Mouse (Mus musculus) mature B cell (primary cell): ENCODE data around the gene E2f1.

Source experiments
- in situ Hi-C: fragments of 300-500 bp; cut with MboI; formaldehyde crosslinking; loops from 2 replicates; pipeline ENCODE4 v1.14.3; 2019

E2f1 gene

GRCm38 (mm10) chr2:154569836-154570286 is at the start of gene E2f1:
Gene E2f1, minus strand, starts transcription at chr2:154569892.
- in situ Hi-C loops, result no loop called here

- in situ Hi-C loops, result no loop called here
Observed at GRCm38 (mm10) chr2:154617061-154617460, 47.4 kb upstream of the E2f1 start.

GRCm38 (mm10) chr2:154615674-154616073 is 46.0 kb upstream of the E2f1 start:
- in situ Hi-C loops, result no loop called here

- in situ Hi-C loops, result no loop called here
Observed at GRCm38 (mm10) chr2:154614841-154615576, 45.3 kb upstream of the E2f1 start.

- in situ Hi-C loops, result no loop called here
Observed at GRCm38 (mm10) chr2:154613118-154614115, 43.7 kb upstream of the E2f1 start, which contains the start of the genes Zfp341 and 4930519P11Rik. Gene Zfp341, plus strand, starts transcription at chr2:154613297. Gene 4930519P11Rik, minus strand, starts transcription at chr2:154613437.

- in situ Hi-C loops, result no loop called here
Observed at GRCm38 (mm10) chr2:154609050-154609767, 39.5 kb upstream of the E2f1 start.

GRCm38 (mm10) chr2:154606965-154607364 is 37.3 kb upstream of the E2f1 start:
- in situ Hi-C loops, result no loop called here

GRCm38 (mm10) chr2:154604156-154604555 is 34.5 kb upstream of the E2f1 start:
- in situ Hi-C loops, result no loop called here

GRCm38 (mm10) chr2:154603638-154604153 is 34.0 kb upstream of the E2f1 start, which contains the start of gene Pxmp4:
Gene Pxmp4, minus strand, starts transcription at chr2:154603708.
- in situ Hi-C loops, result no loop called here

- in situ Hi-C loops, result no loop called here
Observed at GRCm38 (mm10) chr2:154603007-154603637, 33.4 kb upstream of the E2f1 start.

- in situ Hi-C loops, result no loop called here
Observed at GRCm38 (mm10) chr2:154601324-154601723, 31.6 kb upstream of the E2f1 start.

GRCm38 (mm10) chr2:154600586-154600985 is 30.9 kb upstream of the E2f1 start:
- in situ Hi-C loops, result no loop called here

- in situ Hi-C loops, result no loop called here
Observed at GRCm38 (mm10) chr2:154597399-154597798, 27.7 kb upstream of the E2f1 start.

- in situ Hi-C loops, result no loop called here
Observed at GRCm38 (mm10) chr2:154595775-154596174, 26.1 kb upstream of the E2f1 start.

GRCm38 (mm10) chr2:154593025-154593424 is 23.3 kb upstream of the E2f1 start:
- in situ Hi-C loops, result no loop called here

GRCm38 (mm10) chr2:154591239-154591638 is 21.5 kb upstream of the E2f1 start:
- in situ Hi-C loops, result no loop called here

GRCm38 (mm10) chr2:154589051-154589450 is 19.4 kb upstream of the E2f1 start:
- in situ Hi-C loops, result no loop called here

GRCm38 (mm10) chr2:154586405-154586804 is 16.7 kb upstream of the E2f1 start:
- in situ Hi-C loops, result no loop called here

- in situ Hi-C loops, result no loop called here
Observed at GRCm38 (mm10) chr2:154584931-154585601, 15.4 kb upstream of the E2f1 start.
